Mouse (Mus musculus) urinary bladder, postnatal 25 days (tissue): ENCODE measurements around the gene Lsp1.

ENCODE experiments used
- DNase-seq: peaks from one replicate; pipeline ENCODE4 v3.0.0; 2022; ENCODE audit warnings: low spot score

Lsp1 gene

DNA sequence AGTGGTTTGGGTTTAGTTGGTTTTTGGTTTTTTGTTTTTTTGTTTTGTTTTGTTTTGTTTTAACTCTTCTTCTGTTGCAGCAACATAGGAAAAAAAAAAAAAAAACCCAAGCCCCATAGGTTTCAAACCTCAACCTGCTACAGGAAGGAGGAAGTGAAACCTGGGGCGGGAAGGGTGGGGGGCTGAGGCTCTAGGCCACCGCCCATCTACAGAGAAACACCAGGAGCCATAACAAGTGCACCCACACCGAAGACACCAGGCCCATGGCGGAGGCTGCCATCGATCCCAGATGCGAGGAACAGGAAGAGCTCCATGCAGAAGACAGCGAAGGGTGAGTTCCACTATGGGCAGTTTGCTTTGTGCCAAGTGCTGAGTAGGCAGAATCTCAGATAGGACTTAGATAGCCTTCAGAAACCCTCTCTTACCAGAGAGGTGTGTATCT, at the start of gene Lsp1:
Gene Lsp1, plus strand, starts transcription at position 174 of the 442 bp plus-strand sequence.
- DNase-seq = no peak

DNA sequence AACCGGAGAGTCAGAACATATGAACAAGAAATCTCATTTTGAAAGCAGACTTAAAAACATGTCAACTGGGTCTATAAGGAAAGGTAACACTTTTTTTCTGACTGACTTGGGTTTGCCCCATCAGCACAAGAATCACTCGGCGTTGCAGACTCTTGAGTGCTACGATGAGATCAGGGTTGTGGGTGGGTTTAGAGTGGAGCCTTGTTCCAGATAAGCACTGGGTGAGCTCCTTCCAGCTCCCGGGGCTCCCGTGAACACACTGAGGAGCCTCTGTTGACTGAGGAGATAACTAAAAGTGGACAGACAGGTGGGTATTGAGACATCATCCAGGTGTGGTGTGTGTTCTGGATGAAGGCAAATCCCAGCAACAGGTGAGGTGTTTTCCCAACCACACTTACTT, 47.3 kb upstream of the Lsp1 start:
- no peak for DNase-seq

DNA sequence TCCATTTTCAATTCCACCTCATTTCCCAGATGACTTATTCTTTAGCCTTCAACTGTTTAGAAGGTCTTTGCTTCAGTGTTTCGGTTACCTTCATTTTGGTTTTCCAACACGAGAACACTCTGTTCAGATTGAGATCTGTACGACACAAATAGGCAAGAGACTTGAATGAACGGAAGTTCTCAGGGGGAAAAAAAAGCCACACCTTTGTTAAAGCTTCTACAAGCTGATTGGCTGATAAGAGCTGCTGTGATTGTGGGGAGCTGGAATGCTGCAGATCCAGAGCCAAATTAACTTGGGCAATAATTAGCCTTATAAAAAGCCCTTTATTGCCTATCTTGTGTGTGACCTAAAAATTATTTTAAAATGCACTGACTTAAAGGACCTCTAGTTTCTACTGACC, 45.3 kb upstream of the Lsp1 start:
- DNase-seq = no peak

DNA sequence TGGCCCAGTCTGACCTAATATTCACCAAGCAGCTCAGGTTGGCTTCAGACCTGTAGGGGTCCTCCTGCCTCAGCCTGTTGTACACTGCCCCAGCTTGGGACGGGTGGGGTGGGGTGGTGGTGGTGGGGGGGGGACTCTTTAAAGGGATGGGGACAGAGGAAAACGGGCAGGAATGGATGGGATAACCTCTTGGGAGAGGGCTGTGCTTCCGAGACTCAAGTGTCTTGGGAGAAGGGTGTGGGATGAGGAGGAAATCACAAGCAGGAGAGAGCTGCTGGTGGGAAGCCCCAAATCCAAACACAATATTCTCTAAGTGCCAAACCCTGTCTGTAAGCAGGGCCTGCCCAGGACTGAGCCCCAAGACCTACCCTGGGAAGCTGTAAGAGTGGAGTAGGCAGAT, 44.4 kb upstream of the Lsp1 start:
- DNase-seq = no peak

DNA sequence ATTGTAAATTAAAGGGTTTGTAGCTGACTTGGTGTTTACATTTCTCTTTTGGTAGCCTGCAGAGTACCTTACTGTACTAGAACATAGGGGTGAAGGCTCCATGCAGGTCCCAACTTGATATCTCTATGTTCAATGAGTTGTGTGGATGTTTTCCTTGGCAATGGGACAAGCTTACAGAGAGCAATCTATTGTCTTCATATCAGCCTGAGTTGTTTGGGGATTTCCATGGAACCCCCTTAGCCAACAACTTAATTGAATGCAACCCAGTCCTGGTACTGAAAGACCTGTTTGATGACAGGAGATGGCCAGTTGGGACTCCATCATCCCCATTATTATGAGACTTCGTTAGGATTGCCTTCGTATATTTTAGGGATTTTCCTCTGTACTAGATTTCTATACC, 42.6 kb upstream of the Lsp1 start:
- DNase-seq = no peak

DNA sequence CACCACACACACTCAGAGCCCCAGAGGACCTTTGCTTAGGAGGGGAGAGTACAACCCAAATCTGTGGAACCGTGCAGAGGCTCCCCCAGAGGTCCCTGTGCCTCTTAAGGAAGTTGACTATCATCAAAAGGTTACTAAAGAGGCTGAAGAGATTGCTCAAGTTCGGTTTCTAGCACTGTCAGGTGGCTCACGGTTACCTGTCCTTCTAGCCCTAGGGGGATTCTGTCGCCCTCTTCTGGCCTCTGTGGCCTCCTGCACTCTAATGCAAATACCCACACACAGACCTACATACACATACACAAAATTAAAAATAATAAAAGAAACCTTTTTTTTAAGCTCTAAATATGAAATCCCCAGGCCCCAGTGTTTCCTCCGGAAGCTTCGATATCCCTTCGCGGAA, 41.9 kb upstream of the Lsp1 start:
- DNase-seq = no peak

DNA sequence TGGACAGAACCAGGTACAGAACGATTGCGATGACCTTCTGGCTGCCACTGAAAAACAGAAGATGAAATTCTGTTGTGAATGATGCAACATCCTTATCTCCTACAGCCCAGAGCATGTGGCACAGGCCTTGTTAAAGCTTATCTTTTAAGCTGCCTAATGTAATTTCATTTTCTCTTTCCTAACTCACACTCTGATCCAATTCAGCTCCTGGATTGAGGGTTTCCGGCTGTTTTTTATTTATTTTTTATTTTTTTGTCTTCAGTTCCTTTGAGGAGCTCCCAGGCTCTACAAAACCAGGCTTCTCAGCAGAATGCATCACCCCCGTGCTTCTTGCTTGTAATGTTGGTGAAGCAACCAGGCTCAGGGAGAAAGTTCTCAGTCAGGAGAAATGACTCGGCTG, 40.7 kb upstream of the Lsp1 start:
- no peak for DNase-seq

DNA sequence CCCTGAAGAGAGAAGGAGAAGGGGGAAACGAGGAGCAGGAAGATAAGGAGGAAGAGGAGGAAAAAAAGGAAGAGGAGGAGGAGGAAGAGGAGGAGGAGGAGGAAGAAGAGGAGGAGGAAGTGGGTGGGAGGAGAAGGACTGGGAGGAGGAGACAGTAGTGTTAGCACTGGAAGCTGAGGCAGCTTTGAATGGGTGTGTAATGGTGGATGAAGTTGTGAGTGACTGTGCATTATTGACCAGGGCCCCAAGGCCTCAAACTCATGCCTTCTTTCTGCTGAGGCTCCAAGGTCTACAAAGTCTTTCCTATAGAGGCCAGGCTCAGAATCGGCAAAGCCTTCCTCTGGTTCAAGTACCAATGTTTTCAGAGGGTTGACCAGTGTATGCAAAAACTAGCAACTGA, 38.8 kb upstream of the Lsp1 start:
- no peak for DNase-seq

DNA sequence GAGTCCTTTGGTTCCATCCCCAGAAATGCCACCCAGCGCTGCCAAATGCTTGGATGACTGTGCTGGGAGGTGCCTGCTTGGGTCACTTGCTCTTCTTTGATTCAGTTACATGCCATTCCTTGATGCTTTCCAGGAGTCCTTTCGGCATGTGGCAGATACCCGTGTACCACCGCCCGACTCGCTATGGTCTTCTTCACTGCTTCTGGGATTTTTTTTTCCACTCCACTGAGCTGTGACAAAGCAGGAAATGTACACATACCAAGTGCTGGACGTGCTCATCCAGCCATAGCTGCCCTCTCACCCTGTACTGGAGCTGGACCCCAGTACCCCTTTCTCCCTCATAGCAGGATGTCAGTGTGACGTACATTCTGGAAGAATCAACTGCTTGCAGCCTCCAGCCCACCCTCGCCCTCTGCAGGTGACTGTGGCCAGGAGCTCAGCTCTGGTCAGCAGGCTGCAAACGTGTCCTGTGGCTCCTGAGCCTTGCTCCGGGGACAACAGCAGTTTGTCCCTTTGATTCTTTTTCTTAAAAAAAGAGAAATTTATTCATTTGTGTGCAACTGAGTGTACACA, 34.9 kb upstream of the Lsp1 start:
- no peak for DNase-seq

DNA sequence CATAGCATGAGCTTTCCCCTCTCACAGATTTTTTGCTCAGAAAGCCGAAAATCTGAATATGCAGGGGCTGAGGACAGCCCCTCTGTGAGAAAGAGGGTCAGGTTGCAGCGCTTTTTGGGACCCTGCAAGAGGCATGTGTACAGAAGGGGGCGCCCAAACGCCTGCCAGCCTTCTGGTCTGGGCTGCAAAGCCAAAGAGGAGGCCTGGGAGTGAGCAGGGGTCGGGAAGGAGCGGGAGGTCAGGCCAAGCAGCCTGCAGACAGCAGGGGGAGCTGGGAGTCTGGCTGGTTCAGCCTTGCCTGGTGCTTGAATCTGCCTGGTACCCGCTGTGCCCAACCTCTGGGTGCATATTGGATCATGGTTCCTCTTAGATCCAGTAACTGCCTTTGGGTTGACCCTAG, 32.4 kb upstream of the Lsp1 start:
- DNase-seq = no peak

DNA sequence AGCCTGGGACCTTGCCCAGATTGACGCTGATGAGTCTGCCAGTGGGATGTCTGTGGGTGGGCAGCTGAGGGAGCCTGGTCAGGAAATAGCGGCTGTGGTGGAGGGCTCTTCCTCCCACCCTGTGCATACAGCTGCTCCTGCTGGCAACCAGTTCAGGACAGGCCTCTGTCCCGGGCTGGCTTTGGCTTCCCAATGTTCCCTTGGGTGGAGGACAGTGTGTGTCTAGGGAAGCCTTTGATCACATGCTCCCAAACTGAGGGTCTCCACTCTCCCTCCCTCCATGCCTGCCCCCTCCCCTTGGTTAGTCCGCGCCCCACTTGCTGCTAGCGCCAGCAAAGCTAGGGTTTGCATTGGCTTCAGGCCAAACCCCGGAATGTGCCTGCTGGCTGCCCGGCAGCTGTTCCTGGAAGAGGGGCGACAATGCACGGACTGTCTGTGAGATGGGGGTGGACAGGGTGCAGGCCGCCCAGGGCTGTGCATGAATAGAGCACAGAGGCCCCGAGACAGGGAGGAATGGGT, 30.4 kb upstream of the Lsp1 start:
- no peak for DNase-seq

DNA sequence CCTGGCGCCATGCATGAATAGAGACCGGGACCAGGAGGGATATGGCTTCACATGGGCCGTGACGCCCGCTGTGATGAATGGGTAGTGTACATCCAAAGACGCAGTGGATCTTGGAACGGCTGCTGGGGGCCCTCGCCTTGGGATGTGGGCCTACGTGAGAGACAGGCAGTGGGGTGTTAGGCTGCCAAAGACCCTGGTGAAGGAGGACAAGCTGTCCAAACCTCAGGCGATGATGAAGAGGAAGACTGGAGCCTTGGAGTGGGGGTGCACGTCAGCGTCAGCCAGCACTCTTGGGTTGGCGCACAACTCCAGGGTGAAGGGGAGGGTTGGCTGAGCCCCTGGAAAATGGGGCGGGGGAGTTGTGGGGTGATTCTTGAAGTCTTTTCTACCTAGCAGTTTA, 29.5 kb upstream of the Lsp1 start:
- no peak for DNase-seq

DNA sequence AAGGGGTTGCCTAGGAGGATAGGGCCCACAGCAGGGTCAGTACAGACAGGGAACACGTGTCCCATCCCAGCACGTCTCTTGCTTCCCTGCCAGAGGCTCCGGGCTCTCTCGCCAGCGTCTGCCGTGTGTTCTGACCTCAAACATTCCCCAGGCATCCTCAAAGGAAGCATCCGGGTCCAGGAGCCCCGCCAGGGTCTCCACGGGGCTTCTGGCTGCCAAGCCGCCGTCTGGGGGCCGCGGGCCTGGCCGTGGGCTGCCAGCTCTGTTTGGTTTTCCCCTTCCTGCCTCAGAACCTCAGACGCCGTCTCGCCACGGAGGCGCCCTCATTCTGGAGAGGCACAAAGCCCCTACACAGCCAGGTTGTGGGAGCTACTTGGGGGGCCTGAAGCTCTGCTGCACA, 27.0 kb upstream of the Lsp1 start:
- no peak for DNase-seq

DNA sequence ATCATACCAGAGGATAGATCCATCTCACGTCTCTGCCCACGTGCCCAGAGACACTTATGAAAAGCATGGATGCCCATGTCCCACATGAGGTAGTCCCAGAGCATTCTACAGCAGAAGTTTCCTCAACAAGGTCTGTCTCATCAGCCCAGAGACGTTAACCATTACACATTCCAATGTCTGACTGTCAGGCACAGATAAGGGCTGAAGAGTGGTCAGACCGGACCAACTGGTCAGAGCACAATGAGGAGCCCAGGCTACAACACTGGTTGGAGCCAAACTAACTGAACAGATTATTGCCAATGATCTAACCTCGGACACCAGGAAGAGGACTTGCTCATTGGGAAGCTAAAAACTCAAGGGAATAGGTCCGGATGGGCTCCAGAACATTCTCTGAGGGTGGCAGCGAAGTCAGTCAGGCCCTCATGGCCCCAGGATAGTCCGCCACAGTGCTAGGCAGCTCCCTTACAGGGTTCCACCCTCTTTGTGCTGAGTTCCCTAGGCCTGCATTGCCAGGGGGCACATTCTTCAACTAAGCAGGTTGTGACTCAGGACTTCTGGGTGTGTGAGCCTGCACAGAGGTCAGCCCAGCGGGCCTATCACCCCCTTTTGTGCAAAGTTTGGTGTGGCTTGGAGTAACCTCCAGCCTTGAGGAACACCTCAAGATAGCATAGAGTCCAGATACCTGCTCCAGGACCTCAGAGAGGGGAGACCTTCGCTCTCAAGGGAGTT, 26.3 kb upstream of the Lsp1 start, which contains the start of gene Syt8:
Gene Syt8, plus strand, starts transcription at position 714 of the 729 bp plus-strand sequence.
- DNase-seq = no peak

DNA sequence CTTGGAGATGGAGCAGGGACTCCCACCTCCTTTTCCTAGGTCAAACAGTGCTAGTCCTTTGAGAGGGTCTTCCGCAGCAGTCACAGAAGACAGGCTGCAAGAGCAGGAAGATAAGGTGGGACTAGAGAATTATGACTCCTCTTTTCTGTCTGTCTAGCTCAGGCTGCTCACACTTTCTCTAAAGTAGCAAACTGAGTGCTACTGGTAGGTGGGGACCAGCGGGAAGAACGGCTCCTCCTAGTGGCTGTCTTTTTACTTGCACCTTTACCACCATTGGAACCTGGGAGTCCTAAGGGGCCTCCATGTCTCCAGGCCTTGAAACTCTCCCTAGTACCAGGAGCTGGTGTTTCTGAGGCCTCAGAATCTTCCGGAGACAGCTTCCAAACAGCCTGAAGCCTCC, 25.1 kb upstream of the Lsp1 start:
- no peak for DNase-seq

DNA sequence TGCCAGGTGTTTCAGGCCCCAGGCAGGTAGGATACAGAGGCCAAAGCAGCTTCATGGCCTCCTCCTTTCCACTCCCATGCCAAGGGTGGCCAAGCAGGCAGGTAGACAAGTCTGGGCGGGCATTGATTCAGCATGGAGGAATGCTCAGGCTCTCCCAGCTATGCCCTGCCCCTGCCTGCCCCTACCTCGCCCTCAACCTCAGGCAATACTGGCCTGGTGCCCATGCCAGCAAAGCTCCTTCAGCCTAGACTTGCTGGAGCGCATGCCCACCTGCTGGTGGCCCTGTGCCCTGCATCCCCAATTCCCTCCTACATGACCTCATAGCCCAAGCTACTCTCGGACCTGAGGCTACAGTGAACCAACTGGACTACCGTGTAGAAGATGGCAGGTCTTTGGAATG, 23.3 kb upstream of the Lsp1 start:
- peak; percentile 72 for DNase-seq

DNA sequence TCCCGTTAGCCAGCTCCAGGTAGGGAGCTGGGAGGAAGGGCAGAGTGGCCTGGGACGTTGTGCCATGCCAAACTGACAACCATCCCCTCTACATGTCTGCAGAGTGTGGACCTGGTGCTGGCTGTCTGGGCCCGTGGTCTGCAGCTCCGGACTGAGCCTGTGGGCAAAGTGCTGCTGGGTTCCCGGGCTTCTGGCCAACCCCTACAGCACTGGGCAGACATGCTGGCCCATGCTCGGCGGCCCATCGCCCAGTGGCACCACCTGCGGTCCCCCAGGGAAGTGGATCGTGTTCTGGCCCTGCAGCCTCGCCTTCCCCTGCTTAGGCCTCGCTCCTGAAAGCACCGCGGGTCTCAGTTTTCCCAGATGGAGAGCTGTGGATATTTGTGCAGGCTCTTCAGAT, 20.6 kb upstream of the Lsp1 start:
- no peak for DNase-seq

DNA sequence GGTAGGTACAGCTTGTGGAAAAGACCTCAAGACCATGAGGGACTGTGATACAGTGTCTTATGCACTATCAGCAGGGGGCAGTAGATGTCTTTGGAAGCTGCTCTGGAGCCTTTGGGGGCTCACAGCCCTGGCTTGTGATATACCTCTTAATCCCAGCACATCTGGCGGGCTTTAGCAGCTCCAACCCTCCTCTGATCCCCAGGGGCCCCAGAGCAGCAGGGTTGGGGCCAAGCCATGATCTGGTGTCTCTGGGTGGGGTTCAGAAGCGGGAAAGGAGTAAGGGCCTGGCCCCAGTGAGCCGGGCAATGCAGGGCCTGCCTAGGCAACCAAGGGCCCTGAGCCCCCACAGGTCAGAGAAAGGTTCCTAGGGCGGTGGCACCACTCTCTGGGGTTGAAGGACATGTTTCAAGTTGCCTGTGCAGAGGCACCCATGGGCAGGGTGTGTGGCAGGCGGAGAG, 19.9 kb upstream of the Lsp1 start:
- DNase-seq = no peak

DNA sequence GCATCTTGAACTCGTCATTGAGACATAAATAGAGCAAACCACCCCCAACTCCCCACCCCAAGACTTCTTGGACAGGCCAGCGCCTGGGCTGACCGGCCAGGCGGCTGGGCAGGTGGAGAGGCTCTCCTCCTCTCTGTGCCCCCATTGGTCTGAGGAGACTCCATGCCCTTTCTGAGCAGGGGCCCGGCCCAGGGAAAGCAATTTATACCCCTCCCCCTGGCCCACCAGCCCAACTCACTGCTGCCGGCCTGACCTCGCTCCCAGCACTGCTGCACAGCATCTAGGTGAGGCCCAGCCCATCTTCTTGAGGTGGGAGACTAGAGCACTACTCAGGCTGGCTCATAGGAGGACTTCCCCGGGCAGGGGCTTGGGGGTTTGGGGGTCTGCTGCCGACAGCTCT, 19.0 kb upstream of the Lsp1 start, which contains the start of gene Tnni2:
Gene Tnni2, plus strand, starts transcription at position 224 of the 400 bp plus-strand sequence.
- DNase-seq = no peak

DNA sequence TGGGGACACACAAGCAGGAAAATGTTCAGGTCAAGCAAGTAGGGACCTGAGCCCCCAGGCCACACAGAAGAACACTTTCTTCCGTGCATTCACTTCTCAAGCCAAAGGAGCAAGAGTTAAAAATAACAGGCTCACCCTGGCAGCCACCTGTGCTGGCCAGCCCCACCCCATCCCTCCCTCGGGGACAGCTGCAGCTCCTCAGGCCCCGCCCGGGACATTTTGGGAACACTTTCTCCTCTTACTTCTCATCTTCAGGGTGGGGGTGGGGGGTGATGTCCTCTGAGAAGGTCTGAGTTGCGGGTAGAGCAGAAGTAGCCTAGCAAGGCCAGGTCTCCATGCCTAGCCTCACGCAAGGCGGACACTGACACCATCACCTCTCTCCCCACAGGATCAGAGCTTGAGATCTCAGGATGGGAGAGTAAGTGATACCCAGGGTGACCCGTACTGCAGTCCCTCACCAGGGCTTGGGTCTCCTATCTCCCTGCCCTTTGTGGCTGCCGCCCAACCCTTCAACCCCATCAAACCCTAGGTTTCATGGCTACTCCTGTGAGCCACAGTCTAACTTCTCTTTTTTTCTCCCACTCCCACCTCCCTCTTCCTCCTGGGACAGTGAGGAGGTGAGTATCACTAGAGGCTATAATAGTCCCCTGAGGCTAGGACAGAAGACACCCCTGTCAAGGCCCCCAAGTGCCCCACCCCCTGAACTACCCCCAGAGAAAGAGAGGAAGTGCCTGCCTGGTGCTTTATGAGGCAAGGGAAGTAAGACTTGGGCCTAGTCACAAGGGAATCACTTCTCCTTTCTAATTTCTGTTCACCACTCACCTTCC, 18.3 kb upstream of the Lsp1 start:
- no peak for DNase-seq

DNA sequence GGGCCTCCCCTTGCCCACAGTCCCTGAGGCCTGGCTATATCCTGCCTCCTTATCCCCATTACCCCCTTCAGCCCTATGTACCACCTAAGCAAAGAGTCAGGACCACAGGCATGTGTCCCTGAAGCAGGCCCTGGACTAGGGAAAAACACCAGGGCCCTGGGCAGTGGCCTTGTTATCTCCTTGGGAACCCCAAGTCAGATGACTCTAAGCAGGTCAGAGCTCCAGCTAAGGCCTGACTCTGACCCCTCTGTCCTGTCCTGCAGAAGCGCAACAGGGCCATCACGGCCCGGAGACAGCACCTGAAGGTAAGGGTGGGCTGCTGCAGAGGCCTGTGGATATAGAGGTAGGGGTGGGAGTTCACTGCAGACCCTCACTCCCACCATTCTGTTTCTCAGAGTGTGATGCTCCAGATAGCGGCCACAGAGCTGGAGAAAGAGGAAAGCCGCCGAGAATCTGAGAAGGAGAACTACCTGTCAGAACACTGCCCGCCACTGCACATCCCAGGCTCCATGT, 17.6 kb upstream of the Lsp1 start:
- no peak for DNase-seq

DNA sequence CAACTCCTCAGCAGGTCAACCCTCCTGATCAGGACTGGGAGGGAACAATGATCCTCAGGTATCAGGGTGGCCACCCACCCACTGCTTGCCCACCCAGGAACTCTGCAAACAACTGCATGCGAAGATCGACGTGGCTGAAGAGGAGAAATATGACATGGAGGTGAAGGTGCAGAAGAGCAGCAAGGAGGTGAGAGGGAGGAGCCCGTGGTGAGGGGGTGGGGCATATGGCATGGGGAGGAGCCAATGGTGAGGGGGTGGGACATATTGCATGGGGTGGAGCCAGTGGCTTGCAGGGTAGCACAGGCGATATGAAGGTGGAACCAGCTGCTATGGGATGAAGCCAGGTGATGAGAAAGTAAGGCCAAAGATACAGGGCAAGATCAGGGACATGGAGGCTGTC, 17.1 kb upstream of the Lsp1 start:
- no peak for DNase-seq

DNA sequence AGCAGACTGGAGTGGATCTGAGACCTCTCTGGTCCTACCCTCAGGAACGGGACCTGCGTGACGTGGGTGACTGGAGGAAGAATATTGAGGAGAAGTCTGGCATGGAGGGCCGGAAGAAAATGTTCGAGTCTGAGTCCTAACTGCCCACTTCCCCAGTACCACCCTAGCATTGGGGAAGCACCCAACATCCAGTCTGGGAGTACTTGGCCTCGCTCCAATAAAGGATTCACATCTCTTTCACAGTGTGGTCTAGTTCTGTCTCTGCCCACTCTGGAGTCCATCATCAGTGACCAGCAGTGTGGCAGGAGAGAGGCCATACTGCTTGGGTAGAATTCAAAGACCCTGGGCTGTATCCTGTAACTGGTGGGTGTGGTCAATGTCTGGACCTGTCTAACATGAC, 16.4 kb upstream of the Lsp1 start:
- no peak for DNase-seq
